Mouse (Mus musculus) right cerebral cortex, adult 2 months (tissue): ENCODE results near the gene Ctnnd2.

ENCODE experiments used
- DNase-seq, 2 experiments: peaks; one replicate each; pipeline ENCODE4 v3.0.0; 2021 to 2022; ENCODE audit warnings: low spot score in 2 of 2

The Ctnnd2 gene

DNA sequence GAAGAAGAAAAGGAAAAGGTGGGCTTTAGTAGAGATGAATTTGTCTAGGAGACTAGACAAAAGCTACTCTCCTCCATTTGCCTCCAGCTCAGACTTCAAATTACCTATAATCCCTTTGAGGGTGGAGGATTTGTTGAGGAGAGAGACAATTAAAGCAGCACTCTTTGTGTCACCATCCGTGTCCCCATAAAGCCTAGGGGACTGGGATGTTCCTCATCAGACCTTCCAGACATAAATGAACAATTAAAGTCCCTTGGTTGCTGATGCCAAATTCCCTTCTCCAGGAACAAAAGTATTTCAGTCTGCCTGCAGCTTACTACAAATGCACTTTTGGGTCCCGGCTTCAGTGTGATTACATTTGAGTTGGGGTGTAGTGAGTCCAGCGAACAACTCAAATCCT, 340.1 kb downstream of the Ctnnd2 start:
- DNase-seq: no peak

DNA sequence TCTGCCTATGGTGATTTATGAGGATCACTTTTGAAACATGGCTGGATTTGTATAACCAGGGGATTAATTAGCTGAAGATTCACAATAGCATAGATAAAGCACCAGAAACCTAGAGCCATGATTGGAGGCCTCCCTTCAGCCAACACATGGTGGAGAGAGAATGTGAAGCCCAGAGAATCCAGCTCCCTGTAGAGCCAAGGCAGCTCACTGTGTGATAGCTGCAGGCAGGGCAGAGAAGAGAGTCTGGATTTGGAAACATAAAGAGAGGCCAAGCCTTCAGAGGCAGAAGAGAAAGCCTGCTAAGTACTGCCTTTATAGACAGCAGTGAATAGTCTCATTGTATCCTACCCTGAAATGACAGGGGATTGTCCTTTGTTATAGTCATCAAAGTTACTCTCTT, 340.7 kb downstream of the Ctnnd2 start:
- DNase-seq: no peak

DNA sequence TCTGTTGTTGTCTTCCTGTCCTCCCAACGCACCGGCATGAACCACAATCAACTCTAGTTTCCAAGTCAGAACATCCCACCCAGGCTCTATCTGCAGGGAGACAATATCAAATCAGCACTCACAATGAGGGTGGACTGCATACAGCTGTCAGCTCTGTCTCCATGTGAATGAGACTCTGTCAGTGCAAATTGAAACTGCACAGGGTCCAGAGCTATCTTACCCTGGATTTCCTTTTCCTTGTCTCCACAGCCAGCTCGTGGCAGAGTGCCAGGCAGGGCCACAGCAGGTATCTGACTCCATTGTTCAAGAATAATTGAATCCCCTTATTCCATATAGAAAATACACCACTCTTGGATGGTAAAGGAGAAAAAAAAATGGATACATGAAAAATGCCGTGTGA, 343.0 kb downstream of the Ctnnd2 start:
- DNase-seq: no peak

DNA sequence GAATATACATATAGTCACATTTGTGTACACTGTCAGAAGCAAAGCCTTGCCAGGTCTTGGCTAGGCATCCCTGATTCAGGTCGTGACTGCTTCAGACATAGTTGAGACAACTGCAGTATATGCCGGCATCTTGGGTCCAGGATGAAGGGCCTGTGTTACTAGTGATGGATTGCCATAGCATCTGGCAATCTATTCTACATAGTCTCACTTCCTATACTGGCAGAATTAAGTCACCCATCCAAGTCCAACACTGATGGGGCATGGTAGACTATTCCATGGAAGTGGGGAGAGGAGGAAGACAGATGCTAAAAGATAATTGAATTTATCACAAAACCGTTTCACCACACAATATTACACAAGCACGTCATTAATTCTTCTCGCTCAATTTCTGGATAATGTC, 369.1 kb downstream of the Ctnnd2 start:
- DNase-seq: no peak

DNA sequence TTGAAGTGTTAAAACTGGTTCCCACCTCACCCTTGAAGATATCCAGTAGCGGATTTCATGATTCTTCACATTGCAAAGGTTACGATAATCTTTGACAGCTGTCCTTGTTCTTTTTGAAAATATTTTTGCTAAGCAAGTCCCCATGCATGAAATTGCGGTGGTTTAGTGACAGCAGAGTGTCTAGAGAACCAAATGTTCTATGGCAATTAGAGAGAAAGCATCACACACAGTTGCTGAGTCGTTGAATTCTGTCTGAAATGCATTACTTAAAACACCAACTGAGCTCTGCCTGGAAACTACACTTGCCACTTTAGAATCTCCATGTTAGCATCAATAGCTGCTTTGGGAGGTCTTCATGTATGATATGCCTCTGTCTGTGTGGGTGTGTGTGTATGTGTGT, 375.9 kb downstream of the Ctnnd2 start:
- DNase-seq: no peak

DNA sequence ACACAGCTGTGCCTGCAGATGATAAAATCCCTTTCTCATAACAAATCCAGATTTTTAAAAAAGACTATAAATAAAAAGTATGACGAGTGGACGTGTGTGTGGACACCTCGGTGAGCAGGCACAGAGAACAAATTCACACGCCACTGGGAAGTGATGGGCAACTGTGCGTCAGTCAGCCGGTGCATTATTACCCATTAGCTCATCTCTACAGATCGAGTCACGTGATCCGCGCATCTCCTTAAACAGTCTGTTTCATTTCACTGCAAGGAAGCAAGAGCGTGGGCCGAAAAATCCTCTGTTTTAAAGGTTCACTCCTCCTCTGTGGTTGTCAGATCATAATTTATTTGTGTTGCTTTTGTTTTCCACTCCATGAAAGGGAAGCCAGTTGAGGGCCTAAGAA, 378.6 kb downstream of the Ctnnd2 start:
- no peak for DNase-seq

DNA sequence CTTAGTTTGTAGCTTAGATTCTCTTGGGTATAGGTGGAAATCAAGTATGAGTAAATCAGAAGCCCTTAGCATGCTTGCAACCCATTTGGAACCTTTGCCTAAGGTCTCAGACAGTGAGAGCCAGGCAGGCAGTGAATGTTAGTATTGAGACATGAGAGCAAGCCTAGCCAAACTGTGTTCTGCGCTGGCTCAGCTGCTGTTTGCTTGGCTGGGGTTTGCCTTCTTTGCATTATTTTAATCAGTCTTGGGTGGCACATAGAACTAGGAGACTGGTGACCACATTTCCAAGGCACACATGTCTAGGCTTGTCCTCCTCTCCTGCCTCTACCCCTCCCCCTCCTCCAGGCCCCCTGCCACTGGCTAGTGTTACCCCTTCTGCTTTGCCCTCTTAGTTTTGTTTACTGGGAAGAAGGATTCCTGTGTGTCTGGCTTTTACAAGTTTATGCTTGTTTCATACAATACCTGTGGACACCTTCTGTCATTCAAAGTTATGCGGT, 381.6 kb downstream of the Ctnnd2 start:
- no peak for DNase-seq

DNA sequence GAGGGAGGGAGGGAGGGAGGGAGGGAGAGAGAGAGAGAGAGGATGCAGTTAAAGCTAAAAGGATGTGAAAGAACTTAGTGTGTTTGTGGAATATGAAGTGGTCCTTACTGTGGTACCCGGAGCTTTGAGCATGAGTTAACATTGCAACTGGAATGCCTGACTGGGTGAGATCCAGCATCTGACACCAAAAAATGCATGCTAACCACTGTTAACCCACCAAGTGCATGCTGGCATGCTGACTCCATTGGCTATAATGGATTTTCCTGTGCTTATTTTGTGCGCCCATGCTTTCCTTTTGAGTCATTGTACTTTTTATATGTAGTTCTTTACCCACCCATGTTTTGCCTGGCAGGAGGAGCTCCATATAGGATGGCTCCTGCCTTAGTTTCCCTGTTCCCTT, 383.4 kb downstream of the Ctnnd2 start:
- no peak for DNase-seq

DNA sequence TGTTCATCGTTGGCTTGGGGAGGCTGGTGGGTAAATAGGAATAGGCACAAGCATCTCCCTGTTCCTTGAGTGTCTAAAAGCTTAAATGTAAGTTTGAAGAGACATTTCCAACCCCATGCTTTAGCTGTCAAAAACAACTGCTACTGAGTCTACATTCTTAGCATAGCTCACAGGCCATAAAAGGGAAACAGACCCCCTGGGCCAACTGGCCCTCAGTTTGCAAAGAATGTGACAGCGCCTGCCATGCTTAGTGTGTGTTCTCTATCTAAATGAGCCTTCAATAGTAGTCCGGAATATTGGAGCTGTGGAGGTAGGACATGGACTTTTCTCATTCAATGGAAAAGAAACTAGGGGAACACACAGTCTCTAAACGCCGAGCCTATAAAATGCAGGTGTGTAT, 390.0 kb downstream of the Ctnnd2 start:
- DNase-seq: no peak

DNA sequence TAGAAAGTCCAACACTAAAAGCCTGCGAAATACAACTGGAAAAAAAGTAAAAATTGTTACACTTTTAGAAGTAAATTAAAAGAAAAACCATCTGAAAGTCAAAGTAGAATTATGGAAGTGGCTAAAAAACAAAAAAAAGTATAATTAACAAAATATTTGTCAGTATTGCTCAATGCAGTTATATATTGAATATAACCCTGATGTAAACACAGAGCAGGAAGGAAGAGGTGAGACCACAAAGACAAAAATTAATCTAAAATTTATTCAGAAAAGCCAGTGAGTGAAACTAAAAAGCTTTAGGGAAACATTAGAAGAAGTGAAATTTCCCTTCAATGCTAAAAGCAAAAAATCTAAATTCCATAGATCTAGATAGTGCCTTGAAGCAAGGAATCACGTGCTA, 392.2 kb downstream of the Ctnnd2 start:
- no peak for DNase-seq

DNA sequence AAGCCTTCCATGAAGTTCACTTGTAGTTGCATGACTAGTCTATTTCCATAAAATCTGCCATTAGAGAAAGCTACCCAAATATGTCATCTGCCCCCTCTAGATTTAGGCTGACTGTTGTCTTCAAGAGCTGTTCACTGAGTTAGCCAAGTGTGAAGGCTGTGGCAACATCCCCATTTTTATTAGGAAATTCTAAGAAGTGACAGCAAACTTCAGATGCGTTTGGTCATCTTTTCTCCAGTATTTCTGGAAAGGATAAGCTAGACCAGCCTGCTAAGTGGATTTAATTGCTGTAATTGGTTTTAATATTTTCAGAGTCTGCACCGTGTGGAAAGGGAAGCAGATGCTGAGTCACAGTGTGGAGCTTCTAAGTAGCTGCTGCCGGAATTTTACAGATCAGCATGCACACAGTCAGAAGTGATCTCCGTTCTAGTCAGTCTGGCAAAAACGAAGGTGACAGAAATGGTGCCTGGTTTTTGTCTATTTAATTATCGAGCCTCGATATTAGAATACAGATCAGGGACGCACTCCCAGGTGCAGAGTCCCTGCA, 397.9 kb downstream of the Ctnnd2 start:
- DNase-seq: peak; percentile 47 to 54

DNA sequence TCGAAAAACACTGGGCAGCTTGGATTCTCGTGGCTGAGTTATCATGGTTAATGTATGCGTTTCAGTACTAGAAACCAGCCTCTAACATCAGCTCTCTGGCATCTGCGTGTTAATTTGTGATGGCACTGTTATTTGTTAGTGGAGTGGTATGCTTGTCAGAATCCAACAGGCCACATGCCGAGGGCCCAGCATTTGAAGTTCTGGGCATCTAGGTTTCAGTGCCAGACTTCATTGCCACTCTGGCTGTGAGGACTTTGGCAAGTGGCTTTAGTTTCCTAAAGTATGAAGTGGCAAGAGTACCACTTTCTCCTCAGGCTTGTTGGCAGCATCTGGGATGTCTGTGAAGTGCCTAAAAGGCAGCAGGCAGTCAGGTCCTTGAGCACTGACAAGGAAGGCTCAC, 415.1 kb downstream of the Ctnnd2 start:
- no peak for DNase-seq

DNA sequence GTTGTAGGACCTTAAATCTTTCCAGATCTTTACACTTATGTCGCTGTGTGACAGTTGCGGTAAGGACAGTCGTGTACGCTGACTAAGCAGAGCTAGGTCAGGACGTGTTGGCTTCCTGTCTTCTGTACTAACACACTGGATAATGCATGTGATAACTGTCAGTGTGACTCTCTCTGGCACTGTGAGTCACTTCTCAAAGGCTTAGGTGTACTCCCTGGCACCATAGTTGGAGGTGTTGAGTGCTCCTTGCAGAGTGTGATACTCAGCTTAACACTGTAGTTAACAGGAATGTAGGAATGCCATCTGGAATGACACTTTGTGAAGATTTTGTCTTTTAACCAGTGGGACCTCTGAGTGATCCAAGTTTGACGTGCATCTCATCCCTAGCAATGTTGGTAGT, 418.5 kb downstream of the Ctnnd2 start:
- DNase-seq: no peak

DNA sequence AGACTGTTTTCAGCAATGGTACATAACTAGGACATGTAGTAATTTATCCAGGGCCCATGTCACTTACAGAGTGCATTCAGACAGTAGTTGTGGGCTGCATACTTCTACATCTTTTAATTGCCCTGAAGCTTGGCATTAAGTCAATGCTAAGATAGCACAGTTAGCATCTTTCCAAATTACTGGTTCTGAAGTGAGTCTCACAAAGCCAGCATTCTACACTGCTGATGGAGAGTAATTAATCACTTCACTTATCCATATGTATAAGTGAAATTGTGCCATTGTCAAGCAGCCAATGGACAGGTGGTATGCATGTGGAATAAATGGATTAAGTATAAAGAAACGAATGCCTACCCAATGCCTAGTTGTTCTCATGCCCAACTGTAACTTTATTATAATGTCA, 423.1 kb downstream of the Ctnnd2 start:
- DNase-seq: no peak

DNA sequence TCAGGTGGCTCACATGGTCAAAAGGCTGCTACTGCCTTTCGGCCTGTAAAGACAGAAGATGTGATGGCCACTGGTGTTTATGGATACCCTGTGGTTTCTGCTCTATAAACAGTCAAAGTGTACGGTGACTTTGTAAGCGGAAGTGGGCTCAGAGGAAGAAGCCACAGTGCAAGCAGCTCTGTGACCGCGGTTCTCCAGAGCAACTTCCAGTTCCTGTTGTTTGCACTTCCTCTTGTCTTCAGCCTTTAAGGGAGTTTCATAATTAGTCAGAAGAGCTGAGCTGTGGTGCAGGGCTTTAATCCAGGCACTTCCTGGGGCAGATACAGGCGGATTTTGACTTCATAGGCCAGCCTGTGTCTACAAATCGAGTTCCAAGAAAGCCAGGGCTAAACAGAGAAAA, 438.2 kb downstream of the Ctnnd2 start:
- no peak for DNase-seq

DNA sequence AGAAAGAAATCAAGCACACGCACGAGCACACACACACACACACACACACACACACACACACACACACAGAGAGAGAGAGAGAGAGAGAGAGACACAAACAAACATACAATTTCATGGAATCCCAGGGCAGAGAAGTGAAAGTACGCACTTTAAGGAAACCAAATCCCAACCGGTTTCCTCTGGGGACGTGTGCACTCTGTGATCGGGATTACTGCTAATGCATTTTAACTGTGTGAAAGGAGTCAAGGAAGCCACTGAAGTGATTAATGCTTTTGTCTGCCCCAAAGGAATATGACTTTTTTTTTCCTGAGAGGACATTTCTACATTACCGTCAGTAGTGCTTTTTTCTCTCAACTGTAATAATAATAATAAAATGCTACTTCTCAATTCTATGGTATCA, 443.1 kb downstream of the Ctnnd2 start:
- no peak for DNase-seq

DNA sequence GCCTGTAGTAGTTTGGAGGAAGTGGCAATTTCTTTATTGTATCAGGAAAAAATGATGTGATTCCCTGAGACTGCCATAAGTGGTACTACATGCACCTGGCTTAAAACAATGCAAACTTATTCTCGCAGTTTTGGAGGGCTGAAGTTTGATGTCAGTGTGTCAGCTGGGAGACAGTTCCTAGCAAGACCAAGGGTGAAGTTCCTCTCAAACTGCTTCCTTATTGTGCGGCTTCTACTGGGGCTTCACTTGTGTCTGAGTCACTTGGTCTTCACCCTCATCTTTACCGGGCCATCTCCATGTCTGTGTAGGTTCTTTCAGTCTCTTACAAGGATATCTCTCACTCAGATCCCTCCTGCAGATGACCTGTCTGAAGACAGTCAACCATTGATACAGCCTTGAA, 444.5 kb downstream of the Ctnnd2 start:
- DNase-seq: no peak

DNA sequence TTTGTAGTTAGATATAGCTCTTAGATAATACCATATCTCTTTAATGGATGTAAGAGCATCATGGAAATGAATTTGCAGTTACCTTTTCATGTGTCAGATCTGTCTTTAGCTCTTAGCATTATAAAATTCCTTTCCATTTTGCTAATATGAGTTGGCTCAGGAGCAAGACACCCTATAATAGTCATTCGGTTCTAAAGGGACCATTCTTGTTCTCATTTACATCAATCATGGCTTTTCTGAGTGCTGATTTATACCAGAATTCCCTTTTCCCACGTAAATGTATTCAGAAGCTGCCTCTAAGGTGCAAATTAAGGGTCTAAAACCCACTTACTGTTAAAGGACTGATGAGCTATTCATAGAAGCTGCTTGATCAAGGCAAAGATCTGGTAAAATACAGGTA, 445.5 kb downstream of the Ctnnd2 start:
- DNase-seq: no peak

DNA sequence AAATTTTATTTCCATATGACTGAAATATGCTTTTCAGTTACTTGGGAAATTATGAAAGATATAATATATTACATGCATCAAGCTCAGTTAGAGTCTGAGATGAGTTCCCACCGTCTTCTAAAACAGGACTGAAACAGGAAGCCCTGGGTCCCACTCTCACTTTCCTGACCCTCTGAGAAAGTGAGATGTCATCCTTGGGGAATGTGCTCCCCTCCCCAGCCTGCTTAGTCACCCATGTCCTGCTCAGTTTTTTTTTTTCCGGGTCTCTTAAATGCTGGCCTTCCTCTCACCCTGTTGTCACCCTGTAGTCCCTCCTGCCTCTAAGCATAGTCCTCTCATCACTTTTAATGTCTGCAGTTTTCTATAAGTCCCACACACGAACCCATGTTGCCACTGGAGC, 456.1 kb downstream of the Ctnnd2 start:
- DNase-seq: no peak

DNA sequence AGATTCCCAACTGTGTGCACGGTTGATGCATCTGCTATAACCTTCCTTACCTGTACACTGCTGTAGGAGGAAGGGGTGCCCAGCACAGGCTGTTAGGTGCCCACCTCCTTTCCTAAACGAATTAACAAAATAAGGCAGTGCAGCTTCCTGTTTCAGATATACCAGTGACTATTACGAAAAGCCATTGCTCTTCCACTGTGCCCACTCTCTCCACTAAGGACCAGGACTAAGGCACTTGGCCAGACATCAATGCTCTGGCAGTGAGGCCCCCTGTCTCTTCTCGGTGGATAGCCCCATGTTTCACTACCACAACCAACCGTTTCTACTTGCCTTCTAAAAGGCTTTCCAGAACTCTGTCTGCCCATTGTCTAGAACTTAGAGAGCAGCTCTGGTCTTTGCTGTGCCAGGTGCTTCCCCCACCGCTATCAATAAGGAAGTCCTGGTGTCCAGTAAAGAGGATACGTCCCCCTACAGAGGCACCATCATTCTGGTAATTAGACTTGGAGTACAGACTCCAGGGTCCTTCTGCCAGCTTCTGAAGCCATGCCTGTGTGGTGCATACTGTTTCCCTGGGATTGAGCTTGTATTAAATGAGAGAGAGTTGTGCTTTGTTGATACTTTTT, 459.8 kb downstream of the Ctnnd2 start:
- DNase-seq: no peak

DNA sequence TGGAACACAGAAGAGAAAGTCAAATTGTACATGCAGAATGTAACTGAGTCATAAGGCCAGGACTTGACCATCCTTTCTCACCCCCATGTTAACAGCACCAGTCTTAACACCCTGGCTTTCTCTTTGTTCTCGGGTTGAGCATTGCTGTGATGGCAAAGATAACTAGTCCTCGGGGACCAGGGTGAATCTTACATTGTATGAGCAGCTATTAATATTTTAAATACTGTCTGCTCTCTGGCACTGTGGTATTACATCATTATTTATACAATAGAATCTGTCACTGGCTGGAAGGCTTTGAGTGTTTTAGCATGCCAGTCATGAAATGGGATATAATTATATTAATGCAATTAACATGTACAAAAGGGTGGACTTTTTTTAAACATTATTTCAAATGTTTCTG, 461.5 kb downstream of the Ctnnd2 start:
- no peak for DNase-seq

DNA sequence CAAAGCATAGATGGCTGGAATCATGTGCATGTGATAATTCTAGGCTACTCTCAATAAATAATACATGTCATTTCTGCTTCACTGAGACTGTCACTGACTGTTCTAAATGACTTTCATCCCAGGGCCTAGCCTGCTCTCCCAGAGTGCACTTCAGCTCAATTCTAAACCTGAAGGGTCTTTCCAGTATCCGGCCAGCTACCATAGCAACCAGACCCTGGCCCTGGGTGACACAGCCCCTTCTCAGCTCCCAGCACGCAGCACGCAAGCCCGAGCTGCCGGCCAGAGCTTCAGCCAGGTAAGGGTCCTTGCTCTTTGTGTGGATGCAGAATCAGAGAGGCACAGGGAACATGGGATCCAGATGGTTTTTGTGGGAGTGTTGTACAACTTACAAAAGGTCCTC, 462.1 kb downstream of the Ctnnd2 start:
- DNase-seq: no peak

DNA sequence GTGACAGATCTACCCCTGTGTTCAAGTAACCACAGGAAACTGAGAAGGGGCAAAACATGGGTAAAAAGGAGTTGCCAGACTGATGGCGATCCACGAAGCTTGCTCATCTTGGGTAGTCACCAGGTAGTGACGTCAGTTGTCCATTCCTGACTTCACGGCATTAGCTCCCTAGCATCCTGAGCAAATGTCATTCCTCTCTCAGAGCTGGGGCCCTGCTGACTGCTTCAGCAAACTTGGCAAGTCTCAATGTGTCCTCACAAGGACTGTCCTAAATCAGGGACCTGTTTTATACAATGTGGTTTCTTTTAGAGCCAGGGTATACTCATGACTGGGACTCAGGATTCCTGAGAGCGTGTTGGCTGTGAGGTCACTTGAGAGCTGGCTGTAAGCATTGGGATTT, 468.3 kb downstream of the Ctnnd2 start:
- no peak for DNase-seq

DNA sequence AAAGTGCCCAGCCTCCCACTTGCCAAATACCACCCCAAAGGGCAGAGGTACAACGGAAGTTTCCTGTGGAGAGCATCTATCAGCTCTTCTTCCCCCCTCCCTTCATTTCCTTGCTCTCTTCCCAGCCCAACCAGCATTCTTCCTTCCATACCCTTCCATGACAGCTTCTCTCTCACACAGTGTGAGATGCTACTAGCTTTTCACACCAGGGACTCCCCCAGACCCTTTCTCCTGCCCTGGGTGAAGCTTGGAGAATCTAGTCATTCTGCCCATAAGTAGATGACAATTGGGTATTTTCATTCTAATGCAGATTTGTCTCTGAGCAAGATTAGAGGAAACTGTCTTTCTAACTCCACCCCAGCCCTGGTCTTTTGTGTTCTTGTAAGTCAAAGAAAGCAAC, 473.3 kb downstream of the Ctnnd2 start:
- DNase-seq: no peak
